Mouse (Mus musculus) stomach, embryonic 16.5 days (tissue): ENCODE results near the gene Aoc2. TPM values are rescaled to one million over a fixed set of nuclear protein-coding genes. Genes with fewer than 3 reads are reported as not detected.

Experiments used
- ATAC-seq: fragments of 200-750 bp; cut with Nextera tagmentation; 2 replicates; pipeline ENCODE4 v1.8.0; 2017; ENCODE audit warnings: moderate number of reproducible peaks, moderate TSS enrichment; ENCODE audit not compliant: insufficient read depth, low FRiP score
- H3K27ac ChIP-seq: fragments of 300-500 bp; sonication (generic); 2 replicates; pipeline ENCODE4 v1.5.1; 2014; ENCODE audit warnings: low read length
- H3K27me3 ChIP-seq: fragments of 300-500 bp; sonication (generic); 2 replicates; pipeline ENCODE4 v1.6.1; 2014; ENCODE audit warnings: low read length, control low read depth, mixed read lengths; ENCODE audit not compliant: control insufficient read depth, insufficient read depth
- H3K36me3 ChIP-seq: fragments of 300-500 bp; sonication (generic); 2 replicates; pipeline ENCODE4 v1.6.1; 2014; ENCODE audit warnings: low read length; ENCODE audit not compliant: control insufficient read depth, insufficient read depth
- H3K4me1 ChIP-seq: fragments of 300-500 bp; sonication (generic); 2 replicates; pipeline ENCODE4 v1.6.1; 2014; ENCODE audit warnings: low read length, control low read depth, mixed read lengths; ENCODE audit not compliant: control insufficient read depth, insufficient read depth
- H3K4me2 ChIP-seq: fragments of 300-500 bp; sonication (generic); 2 replicates; pipeline ENCODE4 v1.6.1; 2014; ENCODE audit warnings: low read depth, low read length, mixed read lengths
- H3K4me3 ChIP-seq: fragments of 300-500 bp; sonication (generic); replicated peaks from 2 replicates; pipeline ENCODE4 v1.5.1; 2014; ENCODE audit warnings: mild to moderate bottlenecking, low read length
- H3K9ac ChIP-seq: fragments of 300-500 bp; sonication (generic); 2 replicates; pipeline ENCODE4 v1.6.1; 2014; ENCODE audit warnings: low read length
- H3K9me3 ChIP-seq: fragments of 300-500 bp; sonication (generic); replicated peaks from 2 replicates; pipeline ENCODE4 v1.6.1; 2016; ENCODE audit warnings: low read length, control low read depth; ENCODE audit not compliant: control insufficient read depth
- WGBS: fragments of 180-500 bp; shearing (Covaris S2); extraction: QIAGEN DNeasy Blood & Tissue Kit; methylation state at CpG from one replicate; pipeline ENCODE4 v1.1.7; 2014; 5-methylcytosine and 5-hydroxymethylcytosine counted together
- polyA plus RNA-seq: library from polyadenylated mRNA; unstranded; fragments of >200 nt; fragmentation: Nextera tagmentation; extraction: Ambion mirVana; gene quantifications from 2 replicates; pipeline ENCODE4 v1.2.1, GENCODE M21; 2015

The Aoc2 gene
- polyA plus RNA-seq, result 0.97 and 1.4 TPM in 2 replicates

DNA sequence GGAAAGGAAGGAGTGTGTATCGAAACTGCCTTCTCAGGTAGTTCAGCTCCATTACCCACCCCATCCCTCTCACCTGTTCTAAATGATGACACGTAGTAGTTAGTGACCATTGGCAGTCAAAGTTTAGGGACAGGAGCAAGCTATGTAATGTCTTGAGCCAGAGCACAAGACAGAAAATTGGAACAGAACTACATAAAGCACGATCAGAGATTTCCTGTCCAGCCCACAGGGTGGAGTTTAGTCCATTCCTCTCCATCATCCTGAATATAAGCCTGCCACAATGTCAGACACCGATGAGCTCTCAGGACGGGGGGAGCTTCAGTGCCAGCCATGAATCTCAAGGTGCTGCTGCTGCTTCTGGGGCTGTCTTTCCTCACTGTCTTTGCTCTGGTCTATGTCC, at the start of gene Aoc2:
TSS of gene Aoc2 (plus strand) at position 301 of the 400 bp plus-strand sequence.
- Histone ChIP-seq H3K9ac (no peak within 1 kb of the TSS), H3K4me1 (peaks cover 5% of the 10 kb centered on the region; the same call in 1 of the 2 replicates), H3K36me3 (peaks cover 31% of the 10 kb centered on the region)

GRCm38 (mm10) chr11:101275309-101275708, 49.6 kb upstream of the Aoc2 start:
- no peaks in the 10 kb centered on the region for H3K9me3 ChIP-seq
- H3K9ac ChIP-seq, result no peak overlapping the region
- H3K36me3 ChIP-seq, result no peaks in the 10 kb centered on the region
- WGBS, result 72% methylated on average over 4 of the region's 4 CpGs
- no peaks in the 10 kb centered on the region for H3K27me3 ChIP-seq
- no peak overlapping the region for H3K4me3 ChIP-seq
- H3K27ac ChIP-seq, result no peak overlapping the region
- H3K4me2 ChIP-seq, result no peak overlapping the region
- no peak for ATAC-seq
- H3K4me1 ChIP-seq, result peaks cover 25% of the 10 kb centered on the region

More for the DNA sequence above, at the start of gene Aoc2:
- Histone ChIP-seq H3K27ac (no peak within 1 kb of the TSS), H3K9me3 (no peaks in the 10 kb centered on the region), H3K27me3 (no peaks in the 10 kb centered on the region), H3K4me3 (no peak within 1 kb of the TSS), H3K4me2 (no peak within 1 kb of the TSS)
- WGBS, result 88% methylated on average over 5 of the region's 5 CpGs
- ATAC-seq, result no peak

- peak overlapping the region; percentile 77 for H3K9ac ChIP-seq
- H3K27me3 ChIP-seq, result no peaks in the 10 kb centered on the region
- H3K4me2 ChIP-seq, result peak overlapping the region; percentile 88
- H3K9me3 ChIP-seq, result no peaks in the 10 kb centered on the region
- 35% methylated on average over 27 of the region's 27 CpGs for WGBS
- no peaks in the 10 kb centered on the region for H3K36me3 ChIP-seq
- peaks cover 25% of the 10 kb centered on the region for H3K4me1 ChIP-seq
- H3K27ac ChIP-seq, result peak overlapping the region; percentile 83; the same call in 1 of the 2 replicates
- peak overlapping the region; percentile 61; the same call in 1 of the 2 replicates for H3K4me3 ChIP-seq
- no peak for ATAC-seq
These were observed 48.4 kb upstream of the Aoc2 start for GRCm38 (mm10) chr11:101276319-101277070.

- ATAC-seq, result peak; percentile 49; the same call in 1 of the 2 replicates
- H3K36me3 ChIP-seq, result no peaks in the 10 kb centered on the region
These were observed 47.3 kb upstream of the Aoc2 start for GRCm38 (mm10) chr11:101277381-101278222.

DNA sequence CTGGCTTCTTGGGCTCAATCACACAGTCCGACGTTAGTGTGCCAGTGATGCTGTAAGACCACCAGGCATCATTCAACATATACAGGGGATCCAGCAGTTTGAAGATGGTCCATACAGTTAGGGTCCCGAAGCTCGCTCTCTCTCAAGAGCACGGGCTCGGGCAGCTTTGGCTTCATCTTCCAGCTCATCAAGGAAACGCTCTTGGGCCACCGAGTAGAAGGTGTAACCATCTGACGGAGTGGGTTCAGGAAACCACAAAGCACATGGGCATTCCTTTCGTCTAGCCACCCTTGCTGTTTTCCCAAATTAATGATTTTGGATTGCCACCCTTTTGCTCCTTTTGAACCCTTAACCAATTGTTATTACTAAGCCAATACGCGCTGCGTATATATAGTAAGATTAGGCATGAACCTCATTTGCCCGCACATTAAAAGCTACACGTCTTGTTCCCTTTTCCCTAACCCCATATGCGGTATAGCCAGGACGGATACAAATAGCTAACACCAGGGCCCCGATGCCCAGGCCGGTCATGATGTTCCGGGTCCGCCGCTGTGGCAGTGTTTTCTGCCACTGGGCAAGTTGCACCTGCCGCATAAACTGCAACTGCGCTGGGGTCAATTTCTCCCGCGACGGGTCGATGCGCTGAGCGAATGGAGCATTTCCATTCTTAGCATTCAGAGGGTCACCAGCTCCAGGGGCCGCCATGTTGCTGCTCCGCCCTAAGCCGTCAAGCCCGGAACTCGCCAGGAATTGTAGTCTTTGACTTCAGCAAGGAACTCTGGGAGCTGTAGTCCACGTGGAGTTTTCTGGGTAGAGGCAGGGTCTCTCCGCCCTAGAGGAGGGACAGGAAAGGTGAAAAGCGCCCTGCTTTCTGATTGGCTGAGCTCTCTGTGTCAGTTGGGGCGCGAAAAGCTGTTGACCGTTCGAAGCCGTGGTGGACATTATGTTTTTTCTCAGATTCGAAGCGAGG, 46.4 kb upstream of the Aoc2 start, which contains the start of the genes Cntd1 and Coa3:
TSS of gene Cntd1 (plus strand) at position 790 of the 970 bp plus-strand sequence.
TSS of gene Coa3 (minus strand) at position 892 of the 970 bp plus-strand sequence.
- no peaks in the 10 kb centered on the region for H3K9me3 ChIP-seq
- 6% methylated on average over 45 of the region's 45 CpGs for WGBS
- H3K4me3 ChIP-seq, result peak within 1 kb of the TSS; percentile 61
- peak; percentile 94 for ATAC-seq
- H3K4me2 ChIP-seq, result peak within 1 kb of the TSS; percentile 88
- H3K4me1 ChIP-seq, result peaks cover 35% of the 10 kb centered on the region
- H3K9ac ChIP-seq, result peak within 1 kb of the TSS; percentile 77
- no peaks in the 10 kb centered on the region for H3K36me3 ChIP-seq
- H3K27me3 ChIP-seq, result no peaks in the 10 kb centered on the region
- H3K27ac ChIP-seq, result peak within 1 kb of the TSS; percentile 83

More at GRCm38 (mm10) chr11:101277381-101278222, 47.3 kb upstream of the Aoc2 start:
- H3K9ac ChIP-seq, result peak overlapping the region; percentile 77
- no peaks in the 10 kb centered on the region for H3K9me3 ChIP-seq
- H3K4me3 ChIP-seq, result peak overlapping the region; percentile 61
- peak overlapping the region; percentile 83 for H3K27ac ChIP-seq
- WGBS, result 45% methylated on average over 12 of the region's 12 CpGs
- peak overlapping the region; percentile 88 for H3K4me2 ChIP-seq
- no peaks in the 10 kb centered on the region for H3K27me3 ChIP-seq
- H3K4me1 ChIP-seq, result peaks cover 26% of the 10 kb centered on the region

DNA sequence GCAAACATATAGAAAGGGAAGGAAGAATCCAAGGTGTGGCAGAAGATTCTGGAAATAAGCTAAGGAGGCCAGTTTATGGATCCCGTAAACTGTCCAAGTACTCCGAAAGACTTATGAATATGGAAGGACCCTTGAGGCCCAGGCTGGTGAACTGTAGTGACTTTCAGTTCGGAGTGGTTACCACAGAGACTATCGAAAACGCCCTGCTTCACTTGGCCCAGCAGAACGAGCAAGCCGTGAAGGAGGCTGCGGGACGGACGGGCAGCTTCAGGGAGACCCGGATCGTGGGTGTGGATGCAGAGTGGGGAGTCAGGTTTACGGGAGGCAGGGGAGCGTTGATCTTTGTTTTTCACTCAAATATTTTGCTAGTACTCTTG, 45.7 kb upstream of the Aoc2 start:
- Histone ChIP-seq H3K4me1 (peaks cover 35% of the 10 kb centered on the region), H3K27me3 (no peaks in the 10 kb centered on the region), H3K36me3 (no peaks in the 10 kb centered on the region), H3K9ac (peak overlapping the region; percentile 48), H3K4me2 (peak overlapping the region; percentile 88), H3K9me3 (no peaks in the 10 kb centered on the region), H3K4me3 (peak overlapping the region; percentile 61), H3K27ac (no peak overlapping the region)
- WGBS, result 54% methylated on average over 14 of the region's 14 CpGs
- ATAC-seq, result no peak

- no peak for ATAC-seq
- Histone ChIP-seq H3K27me3 (no peaks in the 10 kb centered on the region), H3K4me1 (peaks cover 35% of the 10 kb centered on the region), H3K4me3 (no peak overlapping the region), H3K4me2 (no peak overlapping the region), H3K9ac (no peak overlapping the region), H3K36me3 (no peaks in the 10 kb centered on the region), H3K27ac (no peak overlapping the region), H3K9me3 (no peaks in the 10 kb centered on the region)
- 47% methylated on average over 7 of the region's 7 CpGs for WGBS
These were observed 44.0 kb upstream of the Aoc2 start for GRCm38 (mm10) chr11:101280837-101281236.

DNA sequence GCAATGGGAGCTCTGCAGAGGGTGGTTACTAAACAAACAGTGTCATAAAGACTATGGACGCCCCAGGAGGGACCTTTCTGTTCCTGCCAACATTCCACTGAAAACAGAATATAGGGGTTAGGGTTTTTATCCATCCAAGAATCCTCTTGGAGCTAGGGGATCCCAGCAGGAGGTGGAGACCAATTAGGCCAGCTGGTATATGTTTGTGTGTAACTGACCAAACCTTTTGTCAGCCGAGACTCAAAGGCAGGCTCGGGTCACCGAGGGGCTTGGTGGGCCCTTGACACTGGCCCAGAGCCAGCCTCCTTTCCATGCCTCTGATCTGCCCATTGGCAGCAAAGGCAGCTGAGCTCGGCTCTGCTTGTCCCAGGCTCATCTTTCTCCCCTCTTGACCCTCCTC, 42.0 kb upstream of the Aoc2 start:
- Histone ChIP-seq H3K36me3 (no peaks in the 10 kb centered on the region; the same call in 1 of the 2 replicates), H3K4me2 (no peak overlapping the region), H3K27ac (no peak overlapping the region), H3K4me1 (peaks cover 17% of the 10 kb centered on the region), H3K9me3 (no peaks in the 10 kb centered on the region), H3K27me3 (no peaks in the 10 kb centered on the region), H3K4me3 (no peak overlapping the region), H3K9ac (no peak overlapping the region)
- WGBS, result 32% methylated on average over 5 of the region's 5 CpGs
- ATAC-seq, result no peak
